Mouse (Mus musculus) c-Kit-positive CD71-positive TER-119-negative erythroid progenitor cells, embryonic 14.5 days (primary cell): ENCODE results near the gene 2810408A11Rik.

Source experiments
- DNase-seq: peaks from one replicate; pipeline ENCODE4 v3.0.0-alpha.2; 2013; ENCODE audit warnings: low read depth

2810408A11Rik gene

GRCm38 (mm10) chr11:69848021-69848420, 52.8 kb downstream of the 2810408A11Rik start:
- DNase-seq = no peak
